Mouse (Mus musculus): ENCODE data around the gene Fam168b. TPM values are rescaled to one million over a fixed set of nuclear protein-coding genes. Genes with fewer than 3 reads are reported as not detected.

Gene Fam168b
- total and polyA plus RNA-seq, 3 experiments = 113 to 507 (median 203) TPM

- DNase-seq = no peak
Observed at GRCm38 (mm10) chr1:34812407-34813247, 30.2 kb downstream of the Fam168b start.

GRCm38 (mm10) chr1:34811581-34811980, 31.3 kb downstream of the Fam168b start:
- no peak for DNase-seq

GRCm38 (mm10) chr1:34811035-34811434, 31.8 kb downstream of the Fam168b start:
- DNase-seq = no peak

- no peak for DNase-seq
Observed at GRCm38 (mm10) chr1:34810293-34810692, 32.6 kb downstream of the Fam168b start.

GRCm38 (mm10) chr1:34808445-34808844, 34.4 kb downstream of the Fam168b start:
- DNase-seq = no peak

- DNase-seq = no peak
Observed at GRCm38 (mm10) chr1:34805931-34806520, 36.8 kb downstream of the Fam168b start.

GRCm38 (mm10) chr1:34804863-34805262, 38.0 kb downstream of the Fam168b start:
- DNase-seq = no peak

GRCm38 (mm10) chr1:34802290-34802642, 40.6 kb downstream of the Fam168b start:
- DNase-seq = peak; percentile 42

GRCm38 (mm10) chr1:34801616-34802289, 41.1 kb downstream of the Fam168b start:
- peak; percentile 92 for DNase-seq

GRCm38 (mm10) chr1:34799140-34799539, 43.7 kb downstream of the Fam168b start:
- DNase-seq = peak; percentile 59

GRCm38 (mm10) chr1:34793304-34794300, 49.3 kb downstream of the Fam168b start:
- DNase-seq = no peak

- no peak for DNase-seq
Observed at GRCm38 (mm10) chr1:34783538-34784161, 59.2 kb downstream of the Fam168b start.

- no peak for DNase-seq
Observed at GRCm38 (mm10) chr1:34775870-34776269, 67.0 kb downstream of the Fam168b start.

GRCm38 (mm10) chr1:34768875-34769274, 74.0 kb downstream of the Fam168b start:
- no peak for DNase-seq

GRCm38 (mm10) chr1:34767851-34768250, 75.0 kb downstream of the Fam168b start:
- no peak for DNase-seq

GRCm38 (mm10) chr1:34766899-34767298, 76.0 kb downstream of the Fam168b start:
- no peak for DNase-seq

Other genes with a start within 250 kb of the Fam168b start
- gene Plekhb2, start 6.9 kb upstream of the Fam168b start, total RNA-seq (2021) = 100 to 1,000 TPM; 187 to 193 TPM
- gene Plekhb2, start 6.9 kb upstream of the Fam168b start, polyA plus RNA-seq (2012; rRNA removed) = 80.8 and 115 TPM in 2 replicates